Mouse (Mus musculus) midbrain, embryonic 14.5 days (tissue): ENCODE results near the gene Pemt. TPM values are rescaled to one million over a fixed set of nuclear protein-coding genes. Genes with fewer than 3 reads are reported as not detected.

ENCODE experiments used
- ATAC-seq: fragments of 200-750 bp; cut with Nextera tagmentation; 2 replicates; pipeline ENCODE4 v1.8.0; 2017; ENCODE audit warnings: moderate number of reproducible peaks, moderate library complexity; ENCODE audit not compliant: low FRiP score, low TSS enrichment
- DNase-seq: peaks from one replicate; pipeline ENCODE4 v3.0.0-alpha.2; 2015
- H3K27ac ChIP-seq: fragments of 300-500 bp; sonication (generic); replicated peaks from 2 replicates; pipeline ENCODE4 v1.5.1; 2014; ENCODE audit warnings: mild to moderate bottlenecking, low read depth, low read length, moderate library complexity
- H3K27me3 ChIP-seq: fragments of 300-500 bp; sonication (generic); 2 replicates; pipeline ENCODE4 v1.6.1; 2014; ENCODE audit warnings: low read length, control low read depth, mixed read lengths; ENCODE audit not compliant: control insufficient read depth, insufficient read depth
- H3K36me3 ChIP-seq: fragments of 300-500 bp; sonication (generic); 2 replicates; pipeline ENCODE4 v1.6.1; 2014; ENCODE audit warnings: low read length, control low read depth; ENCODE audit not compliant: control insufficient read depth, insufficient read depth
- H3K4me1 ChIP-seq: fragments of 300-500 bp; sonication (generic); 2 replicates; pipeline ENCODE4 v1.6.1; 2014; ENCODE audit warnings: mild to moderate bottlenecking, antibody characterized with exemption, low read length, control low read depth; ENCODE audit not compliant: control insufficient read depth, insufficient read depth
- H3K4me2 ChIP-seq: fragments of 300-500 bp; sonication (generic); 2 replicates; pipeline ENCODE4 v1.6.1; 2014; ENCODE audit warnings: mild to moderate bottlenecking, low read length, moderate library complexity
- H3K4me3 ChIP-seq: fragments of 300-500 bp; sonication (generic); replicated peaks from 2 replicates; pipeline ENCODE4 v1.5.1; 2014; ENCODE audit warnings: low read depth, low read length
- H3K9ac ChIP-seq: fragments of 300-500 bp; sonication (generic); replicated peaks from 2 replicates; pipeline ENCODE4 v1.6.1; 2014; ENCODE audit warnings: mild to moderate bottlenecking, low read length, moderate library complexity
- H3K9me3 ChIP-seq: fragments of 300-500 bp; sonication (generic); 2 replicates; pipeline ENCODE4 v1.6.1; 2016; ENCODE audit warnings: low read length, control low read depth, mixed read lengths; ENCODE audit not compliant: control insufficient read depth
- WGBS: fragments of 180-500 bp; shearing (Covaris S2); extraction: QIAGEN DNeasy Blood & Tissue Kit; methylation state at CpG from one replicate; pipeline ENCODE4 v1.1.7; 2014; 5-methylcytosine and 5-hydroxymethylcytosine counted together
- polyA plus RNA-seq: library from polyadenylated mRNA; unstranded; fragments of >200 nt; fragmentation: Nextera tagmentation; extraction: Ambion mirVana; gene quantifications from 2 replicates; pipeline ENCODE4 v1.2.1, GENCODE M21; 2014

The Pemt gene
- polyA plus RNA-seq = 6.0 and 8.3 TPM in 2 replicates

GRCm38 (mm10) chr11:60046058-60046735 is at the start of gene Pemt:
TSS of gene Pemt (minus strand) at chr11:60046489.
- Histone ChIP-seq H3K9ac (peak within 1 kb of the TSS; percentile 60), H3K36me3 (no peaks in the 10 kb centered on the region), H3K27me3 (no peaks in the 10 kb centered on the region), H3K4me1 (no peaks in the 10 kb centered on the region), H3K27ac (peak within 1 kb of the TSS; percentile 91), H3K4me3 (peak within 1 kb of the TSS; percentile 54), H3K4me2 (peak within 1 kb of the TSS; percentile 60), H3K9me3 (no peaks in the 10 kb centered on the region)
- WGBS = under 1% methylated on average over 44 of the region's 44 CpGs
- ATAC-seq (peak; percentile 98), DNase-seq (peak; percentile 97)

GRCm38 (mm10) chr11:60094909-60095810 is 48.9 kb upstream of the Pemt start:
- peak; percentile 16 for DNase-seq
- Histone ChIP-seq H3K27me3 (no peaks in the 10 kb centered on the region), H3K36me3 (no peaks in the 10 kb centered on the region), H3K4me3 (no peak overlapping the region), H3K4me2 (0 out of 2 replicates have a peak overlapping the region, but pooled peaks have one; percentile 10), H3K9me3 (no peaks in the 10 kb centered on the region), H3K9ac (peak overlapping the region; percentile 14; the same call in 1 of the 2 replicates), H3K4me1 (peaks cover 28% of the 10 kb centered on the region), H3K27ac (peak overlapping the region; percentile 83)
- ATAC-seq = 0 out of 2 replicates have a peak, but pooled peaks have one; percentile 14
- WGBS = 45% methylated on average over 9 of the region's 9 CpGs

GRCm38 (mm10) chr11:60093984-60094587 is 47.8 kb upstream of the Pemt start:
- H3K4me3 ChIP-seq = no peak overlapping the region
- peak overlapping the region; percentile 10 for H3K4me2 ChIP-seq
- H3K4me1 ChIP-seq = peaks cover 32% of the 10 kb centered on the region
- DNase-seq = peak; percentile 71
- WGBS = 11% methylated on average over 7 of the region's 7 CpGs
- peak overlapping the region; percentile 14; the same call in 1 of the 2 replicates for H3K9ac ChIP-seq
- H3K9me3 ChIP-seq = no peaks in the 10 kb centered on the region
- no peaks in the 10 kb centered on the region for H3K36me3 ChIP-seq
- no peaks in the 10 kb centered on the region for H3K27me3 ChIP-seq
- peak overlapping the region; percentile 83 for H3K27ac ChIP-seq
- ATAC-seq = peak; percentile 58; the same call in 1 of the 2 replicates

GRCm38 (mm10) chr11:60093227-60093626 is 46.9 kb upstream of the Pemt start:
- Histone ChIP-seq H3K27ac (peak overlapping the region; percentile 83), H3K4me1 (peaks cover 38% of the 10 kb centered on the region), H3K4me2 (no peak overlapping the region), H3K27me3 (no peaks in the 10 kb centered on the region), H3K36me3 (no peaks in the 10 kb centered on the region), H3K9ac (no peak overlapping the region), H3K9me3 (no peaks in the 10 kb centered on the region), H3K4me3 (no peak overlapping the region)
- ATAC-seq (no peak), DNase-seq (no peak)

- DNase-seq = no peak
- Histone ChIP-seq H3K27ac (no peak overlapping the region), H3K4me2 (no peak overlapping the region), H3K36me3 (no peaks in the 10 kb centered on the region), H3K9me3 (no peaks in the 10 kb centered on the region), H3K9ac (no peak overlapping the region), H3K27me3 (no peaks in the 10 kb centered on the region), H3K4me1 (peaks cover 38% of the 10 kb centered on the region), H3K4me3 (no peak overlapping the region)
- WGBS = 72% methylated on average over 7 of the region's 7 CpGs
- ATAC-seq = no peak
Observed at GRCm38 (mm10) chr11:60091422-60091761, 45.1 kb upstream of the Pemt start.

- no peak overlapping the region for H3K9ac ChIP-seq
- WGBS = 86% methylated on average over 5 of the region's 5 CpGs
- DNase-seq (no peak), ATAC-seq (no peak)
- no peaks in the 10 kb centered on the region for H3K9me3 ChIP-seq
- H3K27me3 ChIP-seq = no peaks in the 10 kb centered on the region
- H3K27ac ChIP-seq = no peak overlapping the region
- no peak overlapping the region for H3K4me3 ChIP-seq
- peaks cover 38% of the 10 kb centered on the region for H3K4me1 ChIP-seq
- H3K4me2 ChIP-seq = no peak overlapping the region
- H3K36me3 ChIP-seq = no peaks in the 10 kb centered on the region
Observed at GRCm38 (mm10) chr11:60090696-60091421, 44.6 kb upstream of the Pemt start.

- H3K4me1 ChIP-seq = peaks cover 23% of the 10 kb centered on the region
- H3K9me3 ChIP-seq = no peaks in the 10 kb centered on the region
- no peak overlapping the region for H3K9ac ChIP-seq
- H3K27ac ChIP-seq = 0 out of 2 replicates have a peak overlapping the region, but pooled peaks have one; percentile 26
- 36% methylated on average over 4 of the region's 4 CpGs for WGBS
- no peaks in the 10 kb centered on the region for H3K36me3 ChIP-seq
- H3K4me3 ChIP-seq = no peak overlapping the region
- no peaks in the 10 kb centered on the region for H3K27me3 ChIP-seq
- peak; percentile 87 for DNase-seq
- no peak overlapping the region for H3K4me2 ChIP-seq
- ATAC-seq = peak; percentile 71; the same call in 1 of the 2 replicates
Observed at GRCm38 (mm10) chr11:60088947-60089346, 42.7 kb upstream of the Pemt start.

GRCm38 (mm10) chr11:60086676-60087075 is 40.4 kb upstream of the Pemt start:
- DNase-seq = no peak
- Histone ChIP-seq H3K4me3 (no peak overlapping the region), H3K9me3 (no peaks in the 10 kb centered on the region), H3K4me2 (no peak overlapping the region), H3K4me1 (peaks cover 10% of the 10 kb centered on the region; the same call in 1 of the 2 replicates), H3K36me3 (no peaks in the 10 kb centered on the region), H3K27ac (no peak overlapping the region), H3K27me3 (no peaks in the 10 kb centered on the region), H3K9ac (no peak overlapping the region)
- 81% methylated on average over 1 of the region's 1 CpGs for WGBS
- ATAC-seq = no peak
